Mouse (Mus musculus) limb, embryonic 11.5 days (tissue): ENCODE data around the gene Cep164. TPM values are rescaled to one million over a fixed set of nuclear protein-coding genes. Genes with fewer than 3 reads are reported as not detected.
A peak's percentile ranks its signal among the peaks of the same experiment; 100 is the strongest.

ENCODE experiments used
- ATAC-seq: fragments of 200-750 bp; cut with Nextera tagmentation; 2 replicates; pipeline ENCODE4 v1.8.0; 2017; ENCODE audit warnings: low read depth; ENCODE audit not compliant: insufficient number of reproducible peaks, low FRiP score, low TSS enrichment
- DNase-seq: peaks from one replicate; pipeline ENCODE4 v3.0.0-alpha.2; 2015; ENCODE audit warnings: low spot score
- H3K27ac ChIP-seq: fragments of 300-500 bp; sonication (generic); replicated peaks from 2 replicates; pipeline ENCODE4 v1.5.1; 2014; ENCODE audit warnings: low read depth, mild to moderate bottlenecking, low read length
- H3K27me3 ChIP-seq: fragments of 300-500 bp; sonication (generic); 2 replicates; pipeline ENCODE4 v1.6.1; 2014; ENCODE audit warnings: mild to moderate bottlenecking, low read length, mixed read lengths; ENCODE audit not compliant: control insufficient read depth, insufficient read depth
- H3K36me3 ChIP-seq: fragments of 300-500 bp; sonication (generic); 2 replicates; pipeline ENCODE4 v1.6.1; 2014; ENCODE audit warnings: mild to moderate bottlenecking, low read length, moderate library complexity, mixed read lengths; ENCODE audit not compliant: control insufficient read depth, insufficient read depth
- H3K4me1 ChIP-seq: fragments of 300-500 bp; sonication (generic); 2 replicates; pipeline ENCODE4 v1.6.1; 2014; ENCODE audit warnings: low read length, mixed read lengths; ENCODE audit not compliant: control insufficient read depth, insufficient read depth
- H3K4me2 ChIP-seq: fragments of 300-500 bp; sonication (generic); 2 replicates; pipeline ENCODE4 v1.6.1; 2014; ENCODE audit warnings: low read depth, mild to moderate bottlenecking, moderate library complexity; ENCODE audit not compliant: severe bottlenecking
- H3K4me3 ChIP-seq: fragments of 300-500 bp; sonication (generic); 2 replicates; pipeline ENCODE4 v1.5.1; 2014; ENCODE audit warnings: low read depth, low read length
- H3K9ac ChIP-seq: fragments of 300-500 bp; sonication (generic); 2 replicates; pipeline ENCODE4 v1.6.1; 2014; ENCODE audit warnings: mild to moderate bottlenecking, low read length
- H3K9me3 ChIP-seq: fragments of 300-500 bp; sonication (generic); 2 replicates; pipeline ENCODE4 v1.6.1; 2016; ENCODE audit warnings: low read length; ENCODE audit not compliant: control insufficient read depth
- WGBS: fragments of 180-500 bp; shearing (Covaris S2); extraction: QIAGEN DNeasy Blood & Tissue Kit; methylation state at CpG from one replicate; pipeline ENCODE4 v1.1.7; 2014; 5-methylcytosine and 5-hydroxymethylcytosine counted together
- polyA plus RNA-seq: library from polyadenylated mRNA; unstranded; fragments of >200 nt; fragmentation: Nextera tagmentation; extraction: Ambion mirVana; gene quantifications from 2 replicates; pipeline ENCODE4 v1.2.1, GENCODE M21; 2014

Cep164 gene
- polyA plus RNA-seq, 1 experiment from 2014 or later, result 21.7 TPM

DNA sequence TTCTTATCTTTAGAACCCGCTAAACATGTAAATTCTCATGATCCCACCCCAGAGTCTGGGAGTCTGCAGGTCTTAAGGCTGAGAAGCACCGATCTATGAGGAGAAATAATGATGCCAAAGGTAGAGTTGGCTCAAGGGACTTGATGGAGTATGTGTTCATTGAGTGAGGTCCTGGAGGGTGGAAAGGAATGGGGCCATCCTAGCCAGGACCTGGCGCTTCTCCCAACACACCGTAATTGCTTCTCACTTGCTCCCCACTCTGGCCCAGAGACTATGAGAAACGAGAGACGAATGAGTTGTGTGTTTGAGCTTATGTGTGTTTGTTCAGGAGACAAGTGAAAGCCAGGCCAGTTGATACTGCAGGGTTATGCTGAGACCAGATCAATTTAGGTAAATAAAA, 13.0 kb upstream of the Cep164 start:
- 86% methylated on average over 6 of the region's 6 CpGs for WGBS
- H3K9me3 ChIP-seq, result no peaks in the 10 kb centered on the region
- no peak overlapping the region for H3K4me2 ChIP-seq
- no peaks in the 10 kb centered on the region for H3K36me3 ChIP-seq
- no peaks in the 10 kb centered on the region for H3K27me3 ChIP-seq
- ATAC-seq (no peak), DNase-seq (no peak)
- peaks cover 7% of the 10 kb centered on the region for H3K4me1 ChIP-seq
- no peak overlapping the region for H3K27ac ChIP-seq
- no peak overlapping the region for H3K9ac ChIP-seq
- H3K4me3 ChIP-seq, result no peak overlapping the region

DNA sequence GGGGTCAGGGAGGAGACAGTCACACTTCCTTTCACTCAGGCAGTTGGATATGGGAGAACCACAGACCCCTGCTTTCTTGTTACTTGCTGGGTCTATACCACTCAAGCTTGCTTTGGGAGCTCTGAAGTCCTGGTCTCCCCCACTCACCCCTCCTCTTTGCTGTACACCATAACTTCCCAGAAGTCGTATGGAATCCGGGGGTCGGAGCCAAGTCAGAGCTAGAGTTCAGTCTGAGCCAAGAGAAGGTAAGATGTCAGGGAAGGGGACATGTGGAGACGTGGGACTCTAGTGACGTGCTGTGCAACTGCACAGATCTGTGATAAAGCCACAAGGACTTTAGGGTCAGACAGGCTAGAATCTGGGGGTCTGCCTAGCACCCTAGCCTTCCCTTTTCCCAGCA, 11.8 kb upstream of the Cep164 start:
- Histone ChIP-seq H3K36me3 (no peaks in the 10 kb centered on the region), H3K27ac (no peak overlapping the region), H3K4me3 (no peak overlapping the region), H3K9me3 (no peaks in the 10 kb centered on the region), H3K27me3 (no peaks in the 10 kb centered on the region), H3K9ac (no peak overlapping the region), H3K4me2 (no peak overlapping the region), H3K4me1 (peaks cover 7% of the 10 kb centered on the region)
- DNase-seq (no peak), ATAC-seq (0 out of 2 replicates have a peak, but pooled peaks have one; percentile 11)
- 80% methylated on average over 5 of the region's 5 CpGs for WGBS

GRCm38 (mm10) chr9:45839982-45840300, 11.4 kb upstream of the Cep164 start:
- DNase-seq, result no peak
- Histone ChIP-seq H3K27ac (no peak overlapping the region), H3K4me2 (no peak overlapping the region), H3K4me3 (no peak overlapping the region), H3K9me3 (no peaks in the 10 kb centered on the region), H3K4me1 (peaks cover 7% of the 10 kb centered on the region), H3K36me3 (no peaks in the 10 kb centered on the region), H3K9ac (no peak overlapping the region), H3K27me3 (no peaks in the 10 kb centered on the region)
- 0 out of 2 replicates have a peak, but pooled peaks have one; percentile 18 for ATAC-seq
- 82% methylated on average over 7 of the region's 7 CpGs for WGBS

DNA sequence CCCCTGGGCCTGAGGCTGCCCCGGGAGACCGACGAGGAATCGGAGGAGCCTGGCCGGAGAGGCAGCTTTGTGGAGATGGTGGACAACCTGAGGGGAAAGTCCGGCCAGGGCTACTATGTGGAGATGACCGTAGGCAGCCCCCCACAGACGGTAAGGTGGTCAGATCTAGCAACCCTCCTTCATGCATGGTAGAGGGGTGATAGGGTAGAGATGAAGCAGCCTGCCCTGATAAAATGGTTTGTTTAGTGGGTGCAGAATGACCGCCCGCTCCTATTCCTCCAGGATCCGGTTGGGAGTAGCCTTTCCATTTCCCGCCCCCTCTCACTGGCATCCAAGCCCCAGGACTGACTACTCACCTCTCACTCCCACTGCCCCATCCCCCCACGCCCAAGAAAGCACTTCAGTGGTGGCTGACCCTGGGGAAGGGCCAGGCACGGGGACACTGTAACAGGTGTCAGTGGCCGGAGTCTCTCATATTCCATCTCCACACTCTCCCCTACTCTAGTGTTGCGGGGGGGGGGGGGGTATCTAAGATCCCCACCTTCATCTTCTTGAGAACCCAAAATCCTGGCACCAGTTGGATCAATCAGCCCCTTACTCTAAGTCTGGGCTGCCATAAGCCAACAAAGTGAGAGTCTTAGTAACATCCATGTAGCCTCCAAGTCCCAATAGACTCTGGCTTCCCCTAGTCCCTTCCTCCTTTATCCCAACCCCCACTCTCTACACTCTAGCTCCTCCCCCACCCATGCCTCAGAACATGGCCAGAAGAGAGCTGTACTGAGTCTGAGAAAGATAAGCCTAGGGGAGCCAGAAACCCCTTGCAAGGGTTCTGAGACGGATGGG, 10.9 kb upstream of the Cep164 start:
- no peak overlapping the region for H3K27ac ChIP-seq
- 15% methylated on average over 17 of the region's 17 CpGs for WGBS
- ATAC-seq, result 0 out of 2 replicates have a peak, but pooled peaks have one; percentile 17

DNA sequence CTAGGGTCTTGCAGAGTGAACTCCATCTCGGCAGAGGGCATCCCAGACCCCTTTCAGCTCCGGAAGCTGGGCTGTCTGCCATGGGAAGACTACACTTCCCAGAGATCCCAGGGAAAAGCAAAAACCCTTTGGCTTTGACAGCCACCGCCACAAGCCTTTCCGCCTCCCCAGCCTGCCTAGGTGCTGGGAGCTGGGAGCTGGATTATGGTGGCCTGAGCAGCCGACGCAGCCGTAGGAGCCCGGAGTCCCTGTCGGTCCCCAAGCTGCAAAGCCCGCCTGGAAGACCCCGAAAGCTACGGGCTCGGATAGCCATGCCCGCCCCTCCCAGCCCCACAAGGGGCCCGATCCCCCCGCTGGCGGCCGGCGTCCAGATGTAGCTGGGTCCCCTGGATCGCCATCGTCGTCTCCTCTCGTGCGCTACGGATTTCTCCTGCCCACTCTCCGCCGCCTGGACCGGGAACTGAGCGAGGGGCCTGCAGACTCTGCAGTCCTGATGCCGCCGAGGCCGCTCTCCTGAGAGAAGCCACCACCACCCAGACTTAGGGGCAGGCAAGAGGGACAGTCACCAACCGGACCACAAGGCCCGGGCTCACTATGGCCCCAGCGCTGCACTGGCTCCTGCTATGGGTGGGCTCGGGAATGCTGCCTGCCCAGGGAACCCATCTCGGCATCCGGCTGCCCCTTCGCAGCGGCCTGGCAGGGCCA, 10.1 kb upstream of the Cep164 start, which contains the start of gene Bace1:
Gene Bace1 (plus strand): TSS at position 147 of the 705 bp plus-strand sequence.
- peak; percentile 81 for ATAC-seq
- Histone ChIP-seq H3K9ac (peak within 1 kb of the TSS; percentile 76), H3K4me3 (peak within 1 kb of the TSS; percentile 49), H3K27me3 (no peaks in the 10 kb centered on the region), H3K36me3 (no peaks in the 10 kb centered on the region), H3K4me1 (peaks cover 7% of the 10 kb centered on the region), H3K9me3 (no peaks in the 10 kb centered on the region), H3K4me2 (peak within 1 kb of the TSS; percentile 97), H3K27ac (no peak within 1 kb of the TSS; the same call in 1 of the 2 replicates)
- DNase-seq, result peak; percentile 83
- under 1% methylated on average over 38 of the region's 40 CpGs for WGBS

More for the DNA sequence above, 10.9 kb upstream of the Cep164 start:
- Histone ChIP-seq H3K36me3 (no peaks in the 10 kb centered on the region), H3K9ac (peak overlapping the region; percentile 76), H3K4me3 (peak overlapping the region; percentile 49), H3K27me3 (no peaks in the 10 kb centered on the region), H3K9me3 (no peaks in the 10 kb centered on the region), H3K4me2 (peak overlapping the region; percentile 97), H3K4me1 (peaks cover 7% of the 10 kb centered on the region)
- DNase-seq, result no peak

GRCm38 (mm10) chr9:45838069-45838433, 9.6 kb upstream of the Cep164 start:
- peak overlapping the region; percentile 22 for H3K4me2 ChIP-seq
- DNase-seq (no peak), ATAC-seq (peak; percentile 67; the same call in 1 of the 2 replicates)
- no peaks in the 10 kb centered on the region for H3K36me3 ChIP-seq
- H3K27me3 ChIP-seq, result no peaks in the 10 kb centered on the region
- peaks cover 7% of the 10 kb centered on the region for H3K4me1 ChIP-seq
- WGBS, result 26% methylated on average over 4 of the region's 4 CpGs
- H3K9ac ChIP-seq, result no peak overlapping the region
- no peak overlapping the region for H3K27ac ChIP-seq
- H3K4me3 ChIP-seq, result peak overlapping the region; percentile 49; the same call in 1 of the 2 replicates
- no peaks in the 10 kb centered on the region for H3K9me3 ChIP-seq

DNA sequence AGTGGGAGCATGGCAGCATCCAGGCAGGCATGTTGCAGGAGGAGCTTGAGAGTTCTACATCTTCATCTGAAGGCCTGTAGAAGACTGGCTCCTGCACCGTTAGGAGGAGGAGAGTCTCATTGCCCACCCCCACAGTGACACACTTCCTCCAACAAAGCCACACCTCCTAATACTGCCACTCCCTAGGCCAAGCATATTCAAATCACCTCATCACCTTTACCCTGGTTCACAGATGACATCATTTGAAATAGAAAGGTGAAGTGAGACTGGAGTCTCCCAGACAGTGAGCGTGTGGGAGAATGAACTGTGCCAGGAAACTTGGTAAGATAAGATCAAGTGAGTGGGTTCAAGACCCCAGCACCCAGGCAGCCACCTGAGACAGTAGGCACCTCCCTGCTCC, 5.0 kb upstream of the Cep164 start:
- WGBS, result 88% methylated on average over 2 of the region's 2 CpGs
- H3K4me3 ChIP-seq, result no peak overlapping the region
- peaks cover 3% of the 10 kb centered on the region; the same call in 1 of the 2 replicates for H3K9me3 ChIP-seq
- no peak overlapping the region for H3K27ac ChIP-seq
- no peaks in the 10 kb centered on the region for H3K36me3 ChIP-seq
- no peaks in the 10 kb centered on the region for H3K4me1 ChIP-seq
- H3K27me3 ChIP-seq, result no peaks in the 10 kb centered on the region
- ATAC-seq, result no peak
- DNase-seq, result no peak
- no peak overlapping the region for H3K9ac ChIP-seq
- H3K4me2 ChIP-seq, result no peak overlapping the region

DNA sequence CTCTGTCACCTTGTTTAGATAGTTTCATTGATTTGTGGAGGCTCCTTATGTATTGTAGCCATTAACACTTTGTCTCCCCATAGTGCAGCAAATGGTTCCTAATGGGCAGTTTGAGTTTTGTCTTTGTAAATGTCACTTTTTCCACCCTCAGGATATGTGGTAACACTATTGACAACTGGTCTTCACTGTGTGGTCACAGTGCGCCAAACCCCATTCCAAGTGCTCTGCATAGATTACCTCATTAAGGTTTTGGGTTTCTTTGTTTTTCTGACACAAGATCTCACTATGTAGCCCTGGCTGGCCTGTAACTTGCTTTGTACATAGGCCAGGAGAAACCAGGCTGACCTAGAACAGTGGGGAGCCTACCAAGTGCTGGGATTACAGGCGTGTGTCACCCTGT, 4.4 kb upstream of the Cep164 start:
- H3K9me3 ChIP-seq, result peaks cover 3% of the 10 kb centered on the region; the same call in 1 of the 2 replicates
- no peak for ATAC-seq
- DNase-seq, result no peak
- no peak overlapping the region for H3K4me2 ChIP-seq
- H3K27ac ChIP-seq, result no peak overlapping the region
- H3K9ac ChIP-seq, result no peak overlapping the region
- H3K27me3 ChIP-seq, result no peaks in the 10 kb centered on the region
- no peaks in the 10 kb centered on the region for H3K4me1 ChIP-seq
- no peaks in the 10 kb centered on the region for H3K36me3 ChIP-seq
- H3K4me3 ChIP-seq, result no peak overlapping the region
- WGBS, result 94% methylated on average over 2 of the region's 2 CpGs
